Mouse (Mus musculus): ENCODE measurements around the gene Rtn4rl1.
"Not testable (repeated sequence)": the region's sequence is repeated elsewhere in the genome, so short reads cannot be mapped to it uniquely, and the experiment has no call there.

The Rtn4rl1 gene

GRCm38 (mm10) chr11:75165441-75166192 lies 28.0 kb upstream of the Rtn4rl1 start:
- DNase-seq (ENCODE audit: low read depth, low spot score), result peak; percentile 80

DNA sequence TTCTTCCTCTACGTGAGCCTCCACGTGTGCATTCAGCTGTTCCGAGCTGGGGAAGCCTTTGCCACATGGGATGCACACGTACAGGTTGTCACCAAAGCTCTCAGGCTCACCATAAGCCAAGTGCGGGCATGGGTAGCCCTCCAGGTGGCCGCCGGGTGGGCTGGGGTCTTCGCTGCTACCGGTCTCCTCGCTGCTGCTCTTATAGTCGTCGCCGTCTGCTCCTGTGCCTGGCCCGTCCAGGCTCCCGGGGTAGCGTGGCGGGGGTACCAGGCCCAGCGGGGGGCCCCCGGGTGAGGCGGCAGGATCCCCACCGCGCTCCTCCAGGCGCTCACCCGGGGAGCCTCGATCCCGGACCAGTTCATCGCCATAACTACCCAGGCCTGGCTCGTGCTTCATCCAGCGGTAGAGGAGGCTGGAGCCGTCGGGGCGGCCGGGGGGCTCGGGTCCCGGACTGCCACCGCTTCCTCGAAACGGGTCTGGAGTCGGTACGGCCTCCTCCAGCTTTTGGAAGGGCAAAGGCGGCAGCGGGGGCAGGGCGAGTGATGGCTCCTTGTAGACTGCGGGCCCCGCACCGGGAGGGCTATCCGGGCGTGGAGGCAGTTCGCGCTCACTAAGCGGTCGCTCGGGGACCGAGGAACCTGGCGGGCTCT lies 27.3 kb upstream of the Rtn4rl1 start:
- no peak for DNase-seq (ENCODE audit: low read depth, low spot score)

- peak; percentile 45 for DNase-seq (ENCODE audit: low read depth, low spot score)
Observed at GRCm38 (mm10) chr11:75166861-75167642, 26.5 kb upstream of the Rtn4rl1 start.

GRCm38 (mm10) chr11:75167643-75168589 lies 25.7 kb upstream of the Rtn4rl1 start:
- peak; percentile 27 for DNase-seq (ENCODE audit: low read depth, low spot score)

- DNase-seq (ENCODE audit: low read depth, low spot score), result peak; percentile 83
Observed at GRCm38 (mm10) chr11:75168590-75169361, 24.8 kb upstream of the Rtn4rl1 start.

DNA sequence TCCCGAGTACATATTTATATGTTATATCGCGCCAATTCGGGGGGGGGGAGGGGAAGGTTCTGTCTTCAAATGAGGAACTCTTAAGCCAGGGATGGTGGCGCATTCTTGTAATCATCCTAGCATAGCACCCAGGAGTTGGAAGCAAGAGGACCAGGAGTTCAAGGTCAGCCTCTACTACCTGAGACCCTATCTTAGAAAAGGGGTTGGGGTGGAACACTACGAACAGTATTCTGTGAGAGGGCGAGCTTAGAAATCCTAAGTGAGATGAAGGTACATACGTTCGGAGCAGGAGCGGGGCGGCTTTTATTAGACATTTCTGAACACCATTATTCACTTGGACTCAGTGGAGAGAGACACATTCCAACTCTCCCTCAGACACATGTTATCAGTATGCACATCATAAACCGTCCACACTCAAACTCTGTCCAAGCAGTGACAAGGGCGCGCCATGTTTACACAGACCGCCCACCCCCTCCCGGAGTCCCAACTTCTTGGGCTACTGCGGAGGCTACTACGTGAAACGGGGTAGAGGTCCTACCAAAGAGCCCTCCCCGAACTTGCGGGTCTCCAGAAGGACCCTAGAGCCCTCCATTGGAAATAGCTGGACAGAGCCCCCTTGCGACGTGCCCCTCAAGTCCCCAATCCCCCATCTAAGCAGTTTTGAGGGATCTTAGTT lies 24.0 kb upstream of the Rtn4rl1 start, which contains the start of gene Hic1:
Gene Hic1 (minus strand): TSS at position 115 of the 676 bp plus-strand sequence.
- peak; percentile 22 for DNase-seq (ENCODE audit: low read depth, low spot score)

GRCm38 (mm10) chr11:75170136-75170751 lies 23.3 kb upstream of the Rtn4rl1 start:
- peak; percentile 95 for DNase-seq (ENCODE audit: low read depth, low spot score)

GRCm38 (mm10) chr11:75171186-75171865 lies 22.3 kb upstream of the Rtn4rl1 start:
- no peak for DNase-seq (ENCODE audit: low read depth, low spot score)

GRCm38 (mm10) chr11:75172151-75173094 lies 21.2 kb upstream of the Rtn4rl1 start:
- DNase-seq (ENCODE audit: low read depth, low spot score), result peak; percentile 57

DNA sequence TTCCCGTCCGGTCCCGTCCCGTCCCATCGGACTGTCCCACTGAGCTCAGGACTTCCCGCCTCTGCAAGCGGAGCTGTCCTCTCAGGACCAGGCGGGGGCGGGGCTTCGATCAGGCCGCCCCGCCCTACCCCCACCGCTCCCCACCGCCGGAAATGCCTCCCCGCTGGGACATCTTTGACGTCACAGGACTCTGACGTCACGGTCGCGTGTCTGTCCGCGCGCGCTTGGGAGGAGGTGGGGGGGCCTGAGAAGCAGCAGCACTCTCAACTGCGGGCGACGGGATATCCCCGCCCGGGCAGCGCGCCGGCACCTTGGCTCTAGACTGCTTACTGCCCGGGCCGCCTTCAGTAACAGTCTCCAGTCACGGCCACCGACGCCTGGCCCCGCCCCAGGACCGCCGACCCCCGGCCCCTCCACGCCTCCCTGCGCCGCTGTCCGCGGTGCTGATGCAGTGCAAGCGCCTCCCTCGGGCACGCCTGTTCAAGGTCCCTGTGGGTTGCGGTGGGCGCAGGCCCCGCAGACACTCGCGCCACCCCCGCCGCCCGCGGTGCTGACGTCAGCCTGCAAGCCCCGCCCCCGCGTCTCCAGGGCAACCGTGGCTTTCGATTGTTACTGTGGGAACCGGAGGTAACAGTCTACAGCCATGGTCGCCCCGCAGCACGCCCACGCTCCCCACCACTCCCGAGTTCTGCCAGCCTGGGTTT lies 20.3 kb upstream of the Rtn4rl1 start:
- DNase-seq (ENCODE audit: low read depth, low spot score), result peak; percentile 95

- no peak for DNase-seq (ENCODE audit: low read depth, low spot score)
Observed at GRCm38 (mm10) chr11:75173799-75174165, 19.8 kb upstream of the Rtn4rl1 start.

DNA sequence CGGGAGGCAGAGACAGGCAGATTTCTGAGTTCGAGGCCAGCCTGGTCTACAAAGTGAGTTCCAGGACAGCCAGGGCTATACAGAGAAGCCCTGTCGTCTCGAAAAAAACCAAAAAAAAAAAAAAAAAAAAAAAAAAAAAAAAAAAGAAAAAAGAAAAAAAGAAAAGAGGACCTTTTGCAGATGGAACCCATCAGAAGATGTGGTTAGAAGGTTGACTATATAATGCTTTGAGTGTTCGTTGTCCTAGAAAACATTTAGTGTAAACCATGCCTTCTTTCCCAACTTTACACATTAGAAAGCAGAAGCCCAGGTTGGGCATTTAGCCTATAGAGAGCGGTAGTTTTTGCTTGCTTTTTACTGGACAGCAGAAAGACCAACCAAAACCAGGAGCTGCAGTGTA lies 19.0 kb upstream of the Rtn4rl1 start:
- DNase-seq (ENCODE audit: low read depth, low spot score), result not testable (repeated sequence)

- peak; percentile 37 for DNase-seq (ENCODE audit: low read depth, low spot score)
Observed at GRCm38 (mm10) chr11:75178011-75178410, 15.6 kb upstream of the Rtn4rl1 start.

DNA sequence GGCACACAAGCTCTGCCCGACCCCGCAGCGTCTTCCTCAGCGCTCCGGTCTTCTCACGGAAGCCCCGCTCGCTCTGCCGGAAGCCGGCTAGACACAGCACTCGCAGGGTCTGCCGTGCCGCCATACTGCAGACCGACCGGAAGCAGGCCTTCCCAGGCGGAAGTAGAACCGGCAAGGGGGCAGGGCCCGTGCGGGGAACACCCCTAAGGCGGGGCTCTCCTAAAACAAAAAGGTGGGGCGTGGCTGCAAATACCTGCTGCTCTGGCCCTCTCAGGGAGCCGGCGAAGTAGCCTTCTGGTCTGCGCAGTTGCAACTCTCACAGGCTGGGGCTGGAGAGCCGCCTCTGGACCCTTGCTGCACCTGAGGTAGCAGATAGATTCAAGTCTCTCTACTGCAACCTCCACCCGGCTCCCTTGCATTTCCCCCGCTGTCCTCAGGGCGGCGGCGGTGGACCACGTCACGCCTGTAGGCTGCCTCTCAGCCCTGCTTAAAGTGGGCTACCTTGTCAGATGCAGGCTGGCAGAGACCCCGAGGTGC lies 14.8 kb upstream of the Rtn4rl1 start, which contains the start of gene Ovca2:
Gene Ovca2 (minus strand): TSS at position 164 of the 537 bp plus-strand sequence.
- DNase-seq (ENCODE audit: low read depth, low spot score), result peak; percentile 96

- DNase-seq (ENCODE audit: low read depth, low spot score), result no peak
Observed at GRCm38 (mm10) chr11:75183917-75184570, 9.5 kb upstream of the Rtn4rl1 start.

- DNase-seq (ENCODE audit: low read depth, low spot score), result no peak
Observed at GRCm38 (mm10) chr11:75184573-75184972, 9.0 kb upstream of the Rtn4rl1 start.

Data from R1 (cell line).